Mouse (Mus musculus) bone marrow, adult 2 months (tissue): Measurements from ENCODE around the gene Odf2l.

Experiments
- CTCF ChIP-seq: fragments of 200-500 bp; IDR thresholded peaks from 2 replicates; pipeline ENCODE4 v1.5.1; 2011; ENCODE audit warnings: low read length, control low read depth; ENCODE audit not compliant: control insufficient read depth, insufficient read depth
- POLR2A ChIP-seq: fragments of 200-500 bp; IDR thresholded peaks from 2 replicates; pipeline ENCODE4 v1.6.1; 2011; ENCODE audit warnings: low read depth, mild to moderate bottlenecking, control low read depth, low read length, borderline replicate concordance; ENCODE audit not compliant: control insufficient read depth

GRCm38 (mm10) chr3:145119002-145119358 is 592 bp downstream of the Odf2l start:
- TF ChIP-seq CTCF (no peak), POLR2A (no peak)
